Mouse (Mus musculus): ENCODE data around the gene Bms1. TPM values are rescaled to one million over a fixed set of nuclear protein-coding genes. Genes with fewer than 3 reads are reported as not detected.

Bms1 gene
- polyA plus RNA-seq (2012; rRNA removed), result 4.4 and 6.2 TPM in 2 replicates

GRCm38 (mm10) chr6:118419050-118419920 lies at the start of gene Bms1:
TSS of gene Bms1 (minus strand) at chr6:118419474.
- peak; percentile 95 for DNase-seq
- Histone ChIP-seq H3K4me3 (replicated peaks; ENCODE audit: extremely low read depth, low read depth, low read length) (peak within 1 kb of the TSS; percentile 79), H3K4me1 (ENCODE audit: control insufficient read depth, insufficient read depth, low read length) (peaks cover 4% of the 10 kb centered on the region)
- under 1% methylated on average over 67 of the region's 67 CpGs for WGBS
- TF ChIP-seq POLR2A (IDR thresholded peaks at IDR 0.05; ENCODE audit: borderline replicate concordance, extremely low read depth, low read depth, low read length) (peak; percentile 78; the same call in 1 of the 2 replicates), CTCF (IDR thresholded peaks at IDR 0.05; ENCODE audit: insufficient read depth, low read length) (peak; percentile 71)

DNA sequence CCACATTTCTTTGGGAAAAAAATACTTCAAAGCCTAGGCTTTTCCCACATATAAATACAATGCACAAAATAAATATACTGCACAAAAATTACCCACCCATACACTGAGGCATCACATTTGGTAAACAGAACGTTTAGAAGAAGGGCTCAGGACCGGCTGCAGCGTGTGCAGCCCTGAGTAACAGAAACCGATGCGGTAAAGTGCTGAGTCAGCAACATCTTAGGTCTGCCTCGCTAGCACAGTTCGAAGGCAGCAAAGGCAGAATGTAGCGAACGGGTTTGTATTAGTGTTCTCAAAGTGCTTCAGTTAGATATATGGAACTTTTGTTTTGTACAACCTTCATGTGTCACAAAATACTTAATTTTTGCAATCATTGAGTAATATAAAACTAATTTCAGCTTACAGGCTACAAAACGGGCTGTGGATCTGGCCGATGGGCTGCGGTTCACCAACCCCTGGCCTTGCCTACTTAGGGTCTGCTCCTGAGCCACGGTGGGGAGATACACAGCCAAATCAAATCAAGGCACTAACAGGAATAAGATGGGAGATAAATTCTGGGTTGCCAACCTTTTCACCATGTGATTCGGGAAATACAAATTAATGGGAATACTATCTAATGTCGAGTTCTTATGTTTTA lies 42.9 kb upstream of the Bms1 start:
- DNase-seq, result no peak
- no peaks in the 10 kb centered on the region for H3K4me1 ChIP-seq (ENCODE audit: control insufficient read depth, insufficient read depth, low read length)
- H3K4me3 ChIP-seq (replicated peaks; ENCODE audit: extremely low read depth, low read depth, low read length), result no peak overlapping the region
- WGBS, result 87% methylated on average over 15 of the region's 15 CpGs
- TF ChIP-seq CTCF (IDR thresholded peaks at IDR 0.05; ENCODE audit: insufficient read depth, low read length), result no peak
- no peak for TF ChIP-seq POLR2A (IDR thresholded peaks at IDR 0.05; ENCODE audit: borderline replicate concordance, extremely low read depth, low read depth, low read length)

DNA sequence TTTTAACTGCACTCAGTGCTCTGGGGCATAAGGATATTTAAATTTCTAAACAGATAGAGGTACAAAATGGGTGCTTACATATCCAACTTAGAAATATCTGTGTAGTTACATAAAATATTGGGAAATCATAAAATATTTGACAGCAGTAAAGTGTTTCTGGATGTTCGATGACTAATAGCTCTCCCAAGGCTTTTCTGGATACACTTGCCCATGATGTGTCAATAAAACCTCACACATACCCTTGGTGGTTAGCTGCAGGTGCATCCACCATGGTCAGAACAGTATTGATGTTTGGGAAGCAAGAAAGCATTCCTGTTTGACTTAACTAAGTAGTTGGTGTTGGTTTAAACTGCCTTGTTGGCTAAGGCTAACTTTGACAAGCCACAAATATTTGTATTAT lies 38.5 kb upstream of the Bms1 start:
- Histone ChIP-seq H3K4me1 (ENCODE audit: control insufficient read depth, insufficient read depth, low read length) (peaks cover 5% of the 10 kb centered on the region; the same call in 1 of the 2 replicates), H3K4me3 (replicated peaks; ENCODE audit: extremely low read depth, low read depth, low read length) (no peak overlapping the region)
- TF ChIP-seq CTCF (IDR thresholded peaks at IDR 0.05; ENCODE audit: insufficient read depth, low read length) (no peak), POLR2A (IDR thresholded peaks at IDR 0.05; ENCODE audit: borderline replicate concordance, extremely low read depth, low read depth, low read length) (no peak)
- WGBS, result 95% methylated on average over 1 of the region's 1 CpGs
- DNase-seq, result no peak

DNA sequence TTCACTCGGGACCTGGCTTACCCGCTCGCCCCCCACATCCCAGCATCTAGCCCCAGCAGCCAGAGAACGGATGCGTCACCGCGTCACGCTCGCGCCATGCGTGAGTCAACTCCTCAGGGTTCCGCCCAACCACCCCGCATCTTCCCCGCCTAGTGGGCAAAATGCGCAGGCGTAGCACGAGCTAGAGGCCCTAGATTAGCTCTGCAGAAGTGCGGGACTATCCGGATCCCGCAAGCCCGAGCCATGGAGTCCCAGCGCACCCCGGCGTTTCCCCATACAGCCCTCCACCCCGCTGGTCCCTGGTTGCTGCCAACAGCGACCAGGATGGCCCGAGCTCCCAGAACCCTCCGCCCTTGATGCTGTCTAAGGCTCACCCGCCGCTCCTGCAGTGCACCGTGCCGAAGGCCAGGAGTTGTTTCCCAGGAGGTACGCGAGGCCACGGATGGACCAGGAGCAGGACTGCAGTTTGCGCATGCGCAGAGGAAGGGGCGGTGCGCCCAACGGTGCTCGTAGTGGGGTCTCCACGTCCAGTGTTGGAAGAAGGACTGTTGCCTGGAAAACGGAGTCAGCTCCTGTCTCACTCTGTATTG lies 35.9 kb upstream of the Bms1 start, which contains the start of gene Zfp248:
TSS of gene Zfp248 (minus strand) at position 487 of the 590 bp plus-strand sequence.
- peak; percentile 80 for DNase-seq
- WGBS, result under 1% methylated on average over 43 of the region's 43 CpGs
- peak within 1 kb of the TSS; percentile 82 for H3K4me3 ChIP-seq (replicated peaks; ENCODE audit: extremely low read depth, low read depth, low read length)
- TF ChIP-seq CTCF (IDR thresholded peaks at IDR 0.05; ENCODE audit: insufficient read depth, low read length) (peak; percentile 27), POLR2A (IDR thresholded peaks at IDR 0.05; ENCODE audit: borderline replicate concordance, extremely low read depth, low read depth, low read length) (peak; percentile 84; the same call in 1 of the 2 replicates)
- peaks cover 5% of the 10 kb centered on the region; the same call in 1 of the 2 replicates for H3K4me1 ChIP-seq (ENCODE audit: control insufficient read depth, insufficient read depth, low read length)

GRCm38 (mm10) chr6:118454452-118454851 lies 35.2 kb upstream of the Bms1 start:
- peaks cover 5% of the 10 kb centered on the region; the same call in 1 of the 2 replicates for H3K4me1 ChIP-seq (ENCODE audit: control insufficient read depth, insufficient read depth, low read length)
- 28% methylated on average over 8 of the region's 8 CpGs for WGBS
- peak; percentile 4 for DNase-seq
- TF ChIP-seq CTCF (IDR thresholded peaks at IDR 0.05; ENCODE audit: insufficient read depth, low read length), result no peak
- TF ChIP-seq POLR2A (IDR thresholded peaks at IDR 0.05; ENCODE audit: borderline replicate concordance, extremely low read depth, low read depth, low read length), result no peak
- peak overlapping the region; percentile 57 for H3K4me3 ChIP-seq (replicated peaks; ENCODE audit: extremely low read depth, low read depth, low read length)

DNA sequence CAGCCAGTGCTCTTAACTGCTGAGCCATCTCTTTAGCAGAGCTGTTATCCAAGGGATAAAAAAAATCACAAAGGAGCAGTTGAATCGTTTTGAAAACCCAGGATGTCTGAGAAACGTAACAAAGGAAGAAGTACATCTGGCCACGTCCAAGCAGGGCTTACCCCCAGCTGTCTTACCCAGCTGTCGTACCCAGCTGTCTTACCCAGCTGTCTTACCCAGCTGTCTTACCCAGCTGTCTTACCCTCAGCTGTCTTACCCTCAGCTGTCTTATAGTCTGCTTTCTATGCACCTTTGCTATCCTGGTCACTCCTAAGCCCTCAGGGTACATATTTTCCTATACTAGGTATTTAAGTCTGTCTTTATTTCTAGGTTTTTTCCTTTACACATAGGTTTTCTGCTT lies 12.2 kb upstream of the Bms1 start:
- H3K4me1 ChIP-seq (ENCODE audit: control insufficient read depth, insufficient read depth, low read length), result no peaks in the 10 kb centered on the region

DNA sequence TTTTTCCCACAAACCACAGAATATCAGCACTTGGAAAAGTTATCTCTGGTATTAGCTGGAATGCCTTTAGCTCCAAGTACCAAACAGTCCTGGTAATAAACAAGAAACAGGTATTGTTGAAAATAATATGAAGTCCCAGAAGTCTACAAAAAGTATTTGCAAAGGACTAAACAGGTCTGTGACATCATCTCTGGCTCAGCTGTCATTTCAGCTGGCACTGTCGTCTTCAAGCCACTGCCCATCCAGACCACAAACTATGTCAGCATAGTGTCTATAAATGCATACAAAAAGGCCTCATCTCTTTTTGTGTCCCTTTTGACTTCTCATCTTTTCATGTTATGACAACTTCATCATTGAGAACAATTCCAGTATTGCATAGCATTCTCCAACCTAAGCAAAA lies 7.4 kb upstream of the Bms1 start:
- WGBS, result 81% methylated on average over 1 of the region's 1 CpGs
- H3K4me3 ChIP-seq (replicated peaks; ENCODE audit: extremely low read depth, low read depth, low read length), result no peak overlapping the region
- no peaks in the 10 kb centered on the region for H3K4me1 ChIP-seq (ENCODE audit: control insufficient read depth, insufficient read depth, low read length)
- TF ChIP-seq CTCF (IDR thresholded peaks at IDR 0.05; ENCODE audit: insufficient read depth, low read length), result no peak
- no peak for TF ChIP-seq POLR2A (IDR thresholded peaks at IDR 0.05; ENCODE audit: borderline replicate concordance, extremely low read depth, low read depth, low read length)
- DNase-seq, result no peak

More for the DNA sequence above, 12.2 kb upstream of the Bms1 start:
- H3K4me3 ChIP-seq (replicated peaks; ENCODE audit: extremely low read depth, low read depth, low read length), result no peak overlapping the region
- no peak for DNase-seq
- WGBS, result 84% methylated on average over 4 of the region's 4 CpGs
- TF ChIP-seq POLR2A (IDR thresholded peaks at IDR 0.05; ENCODE audit: borderline replicate concordance, extremely low read depth, low read depth, low read length) (no peak), CTCF (IDR thresholded peaks at IDR 0.05; ENCODE audit: insufficient read depth, low read length) (no peak)

- Histone ChIP-seq H3K4me3 (replicated peaks; ENCODE audit: extremely low read depth, low read depth, low read length) (no peak overlapping the region), H3K4me1 (ENCODE audit: control insufficient read depth, insufficient read depth, low read length) (no peaks in the 10 kb centered on the region)
- no peak for TF ChIP-seq POLR2A (IDR thresholded peaks at IDR 0.05; ENCODE audit: borderline replicate concordance, extremely low read depth, low read depth, low read length)
- TF ChIP-seq CTCF (IDR thresholded peaks at IDR 0.05; ENCODE audit: insufficient read depth, low read length), result no peak
- DNase-seq, result no peak
- 93% methylated on average over 1 of the region's 1 CpGs for WGBS
These were observed 8.8 kb downstream of the Bms1 start for GRCm38 (mm10) chr6:118410428-118410827.

- 79% methylated on average over 5 of the region's 5 CpGs for WGBS
- no peaks in the 10 kb centered on the region for H3K4me1 ChIP-seq (ENCODE audit: control insufficient read depth, insufficient read depth, low read length)
- no peak overlapping the region for H3K4me3 ChIP-seq (replicated peaks; ENCODE audit: extremely low read depth, low read depth, low read length)
- TF ChIP-seq POLR2A (IDR thresholded peaks at IDR 0.05; ENCODE audit: borderline replicate concordance, extremely low read depth, low read depth, low read length), result no peak
- no peak for TF ChIP-seq CTCF (IDR thresholded peaks at IDR 0.05; ENCODE audit: insufficient read depth, low read length)
- DNase-seq, result no peak
These were observed 10.8 kb downstream of the Bms1 start for GRCm38 (mm10) chr6:118408510-118408909.

All from lung, adult 2 months (tissue).